16 mouse cellular contexts compared by ENCODE assay signal in genomic region chr5:96114943-96115342, GRCm38 (mm10).
"Had no signal": no experiment of that assay in that cellular context is flagged by ENCODE, and none has a peak within 500 bp of the region (broad histone marks: within the 10 kb centered on the region; RNA-seq: fewer than 3 reads in every experiment).

No protein-coding gene starts in this region.

- H3K27me3 ChIP-seq: neural tube, embryonic 12.5 days; neural tube, embryonic 13.5 days; neural tube, embryonic 15.5 days; stomach, embryonic 15.5 days had no signal

- H3K4me3 ChIP-seq: neural tube, embryonic 12.5 days; neural tube, embryonic 13.5 days; neural tube, embryonic 15.5 days; stomach, embryonic 15.5 days had no signal

- H3K9me3 ChIP-seq: neural tube, embryonic 12.5 days; neural tube, embryonic 13.5 days; neural tube, embryonic 15.5 days; stomach, embryonic 15.5 days had no signal

- DNase-seq: retina, postnatal 1 day; right cerebral cortex, adult 18-20 months; right cerebral cortex, postnatal 14 days; right cerebral cortex, postnatal 25 days; right cerebral cortex, postnatal 4 days; spleen, adult 18-20 months; thymus, adult 18-20 months; thymus, adult 2 months; thymus, postnatal 14 days; thymus, postnatal 25 days; thymus, postnatal 36 days; thymus, postnatal 4 days had no signal

- H3K4me1 ChIP-seq: neural tube, embryonic 12.5 days; neural tube, embryonic 13.5 days; neural tube, embryonic 15.5 days; stomach, embryonic 15.5 days had no signal

- H3K4me2 ChIP-seq: neural tube, embryonic 12.5 days; neural tube, embryonic 13.5 days; neural tube, embryonic 15.5 days; stomach, embryonic 15.5 days had no signal

- H3K9ac ChIP-seq: neural tube, embryonic 12.5 days; neural tube, embryonic 13.5 days; neural tube, embryonic 15.5 days; stomach, embryonic 15.5 days had no signal

- H3K27ac ChIP-seq: neural tube, embryonic 12.5 days; neural tube, embryonic 13.5 days; neural tube, embryonic 15.5 days; stomach, embryonic 15.5 days had no signal
